Mouse (Mus musculus): ENCODE data around the gene Gemin5.

Gemin5 gene

DNA sequence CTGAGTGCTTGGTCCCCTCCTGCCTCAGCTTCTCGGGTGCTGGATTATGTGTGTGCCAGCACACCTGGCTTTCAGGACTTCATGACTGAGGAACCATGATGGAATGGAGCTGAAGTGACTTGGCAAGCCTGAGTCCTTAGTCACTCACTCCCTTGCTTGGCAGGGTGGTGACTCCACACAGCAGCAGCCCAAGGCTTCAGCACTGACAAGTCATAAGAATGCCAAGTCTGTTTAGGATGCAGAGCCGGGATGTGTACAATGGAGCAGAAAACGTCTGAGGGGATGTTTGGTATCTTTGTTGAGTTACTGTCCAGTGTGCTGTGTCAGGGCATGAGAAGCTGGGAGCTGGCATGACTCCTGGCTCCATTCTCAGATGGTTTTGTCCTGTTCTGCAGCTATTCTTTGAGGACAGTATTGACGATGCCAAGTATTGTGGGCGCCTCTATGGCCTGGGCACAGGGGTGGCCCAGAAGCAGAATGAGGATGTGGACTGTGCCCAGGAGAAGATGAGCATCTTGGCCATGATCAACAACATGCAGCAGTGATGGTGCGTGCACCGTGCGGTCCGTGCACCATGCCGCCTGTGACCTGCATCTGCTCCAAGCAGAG is 51.2 kb downstream of the Gemin5 start:
- DNase-seq (ENCODE audit: inconsistent age in 2 of 2, low spot score in 1 of 2) = peak in 1 of 2 experiments; percentile 69

DNA sequence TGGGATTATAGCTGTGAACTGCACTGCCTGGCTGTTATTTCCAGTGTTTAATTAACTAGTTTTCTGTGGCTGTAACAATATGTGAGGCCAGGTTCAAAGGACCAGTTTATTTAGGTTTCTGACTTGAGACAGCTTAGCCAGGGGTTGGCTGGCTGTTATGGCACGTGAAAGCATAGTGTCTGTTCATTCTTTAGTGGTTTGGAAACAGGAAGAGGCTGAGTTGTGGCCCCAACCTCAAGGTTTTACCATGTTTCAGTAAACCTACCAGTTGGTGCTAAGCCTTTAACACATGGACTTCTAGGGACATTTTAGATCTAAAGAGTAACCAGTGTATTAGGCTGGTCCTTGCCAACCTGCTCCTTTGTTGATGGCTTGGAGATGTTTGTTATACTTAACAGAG is 51.8 kb downstream of the Gemin5 start:
- no peak for DNase-seq (ENCODE audit: inconsistent age in 2 of 2, low spot score in 1 of 2)

DNA sequence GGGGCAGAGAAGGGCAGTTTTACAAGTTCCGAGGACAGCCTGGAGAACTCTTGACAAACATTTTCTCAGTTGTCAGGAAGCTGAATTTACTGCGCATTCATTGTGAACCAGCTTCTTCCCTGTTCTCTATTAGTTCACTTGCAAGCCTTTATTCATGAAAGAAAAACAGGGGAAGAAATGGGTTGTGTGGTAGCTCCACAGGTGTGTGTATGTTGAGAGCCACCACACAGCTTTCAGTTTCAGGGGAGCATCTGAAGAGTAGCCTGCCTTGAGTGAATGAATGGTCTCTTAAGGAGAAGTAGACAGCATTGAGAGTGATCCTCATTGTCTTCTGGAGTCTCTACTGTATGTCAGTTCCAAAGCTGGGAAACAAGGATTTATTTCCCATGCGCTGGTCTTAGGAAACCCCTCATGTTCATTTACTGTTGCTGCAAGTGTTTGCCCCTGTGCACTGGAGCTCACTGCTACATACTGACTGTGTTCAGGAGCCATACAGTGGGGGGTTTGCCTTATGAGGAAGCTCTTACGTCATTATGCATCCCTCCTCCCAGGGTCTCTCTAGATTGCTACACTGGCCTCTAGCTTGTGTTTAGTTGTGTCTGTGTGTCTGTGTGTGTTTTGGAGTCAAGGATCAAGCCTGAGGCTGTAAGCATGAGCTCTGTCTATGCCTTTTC is 60.5 kb downstream of the Gemin5 start:
- no peak for DNase-seq (ENCODE audit: inconsistent age in 2 of 2, low spot score in 1 of 2)

DNA sequence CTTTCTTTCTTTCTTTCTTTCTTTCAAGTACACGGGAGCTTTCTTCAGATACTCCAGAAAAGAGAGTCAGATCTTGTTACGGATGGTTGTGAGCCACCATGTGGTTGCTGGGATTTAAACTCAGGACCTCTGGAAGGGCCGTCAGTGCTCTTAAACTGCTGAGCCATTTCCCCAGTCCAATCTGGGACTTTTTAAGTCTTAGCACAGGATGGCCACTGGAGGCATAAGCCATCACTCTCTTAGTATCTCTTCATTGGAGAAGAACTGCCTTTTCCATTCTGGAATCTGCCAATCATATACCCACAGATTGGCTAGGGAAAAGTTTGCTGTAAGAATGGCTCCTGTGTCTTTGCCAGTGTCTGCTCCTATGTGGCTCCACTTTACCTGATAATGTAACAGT is 61.3 kb downstream of the Gemin5 start:
- DNase-seq (ENCODE audit: inconsistent age in 2 of 2, low spot score in 1 of 2) = no peak

DNA sequence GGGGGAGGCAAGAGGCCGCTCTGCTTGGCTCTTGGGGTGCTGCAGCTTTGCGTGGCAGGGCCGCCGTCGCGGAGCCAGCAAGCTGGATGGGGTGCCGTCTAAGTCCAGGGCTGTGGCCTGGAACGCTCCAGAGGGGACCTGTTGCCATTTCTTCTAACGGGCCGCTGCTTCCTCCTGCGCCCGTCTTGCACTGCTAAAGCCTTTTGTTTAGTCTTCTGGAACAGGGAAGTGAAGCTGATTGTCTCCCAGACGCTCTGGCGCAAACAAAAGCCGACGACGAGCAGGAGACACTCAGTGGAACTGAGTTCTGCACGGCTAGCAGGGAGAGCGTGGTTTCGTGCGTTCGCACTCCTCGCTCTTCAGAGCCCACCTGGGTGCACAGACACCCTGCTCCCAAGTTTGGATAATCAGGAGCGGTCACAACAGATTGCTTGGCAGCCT is 64.0 kb downstream of the Gemin5 start:
- DNase-seq (ENCODE audit: inconsistent age in 2 of 2, low spot score in 1 of 2) = no peak

DNA sequence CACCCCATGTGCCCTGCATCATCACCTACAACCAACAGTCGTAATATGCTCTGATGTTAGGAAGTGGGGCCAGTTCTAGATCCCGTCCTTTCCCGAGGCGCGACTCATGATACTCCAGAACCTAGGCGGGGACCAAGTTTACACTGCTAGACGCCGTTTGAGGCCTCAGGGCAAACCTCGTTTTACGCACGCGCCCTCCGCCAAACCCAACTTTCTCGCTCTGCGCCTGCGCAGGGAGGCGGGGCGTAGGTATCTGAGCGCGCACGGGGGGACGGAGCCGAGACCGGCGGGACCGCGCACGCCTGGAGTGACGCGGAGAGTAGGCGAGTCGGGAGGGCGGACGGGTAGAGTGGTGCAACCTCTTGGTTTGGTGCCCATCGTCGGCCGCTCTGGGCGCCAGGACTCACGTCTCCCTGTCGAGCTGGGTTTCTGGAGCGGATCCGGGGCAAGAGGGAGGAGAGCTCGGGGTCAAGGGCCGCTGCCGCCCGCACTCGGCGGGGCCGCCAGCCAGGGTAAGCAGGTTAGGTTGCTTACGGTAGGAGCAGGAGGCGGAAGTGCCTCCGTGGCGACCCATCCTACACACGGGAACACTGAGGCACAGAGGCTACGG is 64.5 kb downstream of the Gemin5 start, which contains the start of gene Cnot8:
Gene Cnot8 (plus strand): TSS at position 457 of the 610 bp plus-strand sequence.
- DNase-seq (ENCODE audit: inconsistent age in 2 of 2, low spot score in 1 of 2) = peak; percentile 100

DNA sequence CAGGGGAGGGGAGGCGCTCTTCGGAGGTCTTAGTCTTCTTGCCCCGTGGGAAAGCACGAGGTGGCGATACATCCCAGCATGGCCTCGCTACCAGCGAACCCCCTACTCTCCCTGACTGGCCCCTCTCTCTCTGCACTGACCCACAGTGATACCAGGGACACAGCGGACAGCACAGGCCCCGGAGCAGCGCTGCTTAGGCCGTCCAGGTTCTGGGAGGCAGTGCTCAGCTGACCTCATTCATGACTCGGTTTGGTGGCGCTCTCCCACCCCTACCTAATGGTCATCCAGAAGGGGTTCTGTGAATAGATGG is 65.0 kb downstream of the Gemin5 start:
- DNase-seq (ENCODE audit: inconsistent age in 2 of 2, low spot score in 1 of 2) = no peak

DNA sequence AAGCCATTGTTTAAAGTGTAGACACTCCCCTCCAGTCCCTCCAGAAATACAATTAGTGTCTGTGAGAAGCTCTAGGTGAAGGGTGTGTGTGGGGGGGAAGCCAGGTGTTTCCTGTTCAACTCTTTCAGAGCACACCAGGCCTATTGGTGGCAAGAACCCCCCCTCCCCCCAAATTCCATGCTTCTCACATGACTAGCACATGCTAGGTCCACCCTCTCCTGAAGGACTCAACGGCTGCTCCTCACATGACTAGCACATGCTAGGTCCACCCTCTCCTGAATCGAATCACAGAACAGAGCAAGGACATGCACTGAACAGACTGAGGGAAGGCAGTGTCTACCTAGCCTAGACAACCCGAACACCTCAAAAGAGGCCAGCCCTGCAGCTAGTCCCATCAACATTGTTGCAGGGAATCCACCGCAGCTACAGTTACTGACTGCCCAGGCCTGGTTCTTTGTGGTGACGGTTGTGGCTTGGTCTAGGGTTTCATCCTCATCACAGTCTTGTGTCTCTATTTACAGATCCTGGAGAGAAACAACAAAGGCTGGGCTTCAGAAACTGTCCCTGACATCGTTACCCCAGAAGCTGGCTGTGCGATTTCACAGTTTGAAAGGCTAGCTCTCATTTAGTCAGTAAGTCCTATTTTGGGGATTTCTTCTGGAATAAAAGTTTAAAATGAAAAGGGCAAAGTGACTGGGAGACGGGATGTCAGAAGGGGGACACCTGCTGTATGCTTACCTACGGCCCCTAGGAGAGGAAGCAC is 65.6 kb downstream of the Gemin5 start:
- DNase-seq (ENCODE audit: inconsistent age in 2 of 2, low spot score in 1 of 2) = no peak

DNA sequence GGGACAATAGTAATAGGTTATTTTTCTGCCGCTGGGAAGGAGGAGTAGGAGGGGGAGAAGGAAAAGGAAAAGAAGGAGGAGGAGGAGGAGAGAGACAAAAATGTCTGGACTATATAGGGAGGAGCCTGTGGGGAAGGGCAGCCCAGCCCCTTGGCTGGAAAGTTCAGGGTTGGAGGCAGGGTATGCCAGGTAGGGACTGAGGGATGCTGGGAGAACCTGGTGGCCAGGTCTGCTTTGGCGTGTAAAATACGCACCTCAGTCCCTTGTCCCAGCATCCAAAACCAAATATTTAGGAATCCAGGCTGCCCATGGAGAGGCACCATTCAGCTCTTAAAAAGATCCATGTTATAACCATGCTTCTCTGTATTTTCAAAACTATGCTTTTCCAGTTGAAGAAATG is 66.2 kb downstream of the Gemin5 start:
- no peak for DNase-seq (ENCODE audit: inconsistent age in 2 of 2, low spot score in 1 of 2)

DNA sequence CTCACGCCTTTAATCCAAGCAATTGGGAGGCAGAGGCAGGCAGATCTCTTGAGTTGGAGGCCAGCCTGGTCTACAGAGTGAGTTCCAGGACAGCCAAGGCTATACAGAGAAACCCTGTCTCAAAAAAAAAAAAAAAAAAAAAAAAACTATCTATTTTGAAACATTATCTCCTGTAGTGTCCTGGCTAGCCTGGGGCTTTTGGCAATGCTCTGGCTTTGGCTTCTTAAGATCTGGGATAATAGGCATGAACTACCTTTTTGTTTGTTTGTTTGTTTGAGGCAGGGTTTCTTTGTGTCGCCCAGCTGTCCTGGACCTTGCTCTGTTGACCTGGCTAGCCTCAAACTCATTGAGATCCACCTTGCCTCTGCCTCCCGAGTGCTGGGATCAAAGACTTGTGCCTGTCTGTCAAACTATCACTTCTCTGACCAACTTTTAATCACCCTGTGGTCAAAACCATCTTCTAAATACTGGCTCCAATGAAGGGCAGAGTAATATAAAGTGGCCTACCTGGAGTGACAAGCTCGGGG is 67.1 kb downstream of the Gemin5 start:
- DNase-seq (ENCODE audit: inconsistent age in 2 of 2, low spot score in 1 of 2) = no peak

DNA sequence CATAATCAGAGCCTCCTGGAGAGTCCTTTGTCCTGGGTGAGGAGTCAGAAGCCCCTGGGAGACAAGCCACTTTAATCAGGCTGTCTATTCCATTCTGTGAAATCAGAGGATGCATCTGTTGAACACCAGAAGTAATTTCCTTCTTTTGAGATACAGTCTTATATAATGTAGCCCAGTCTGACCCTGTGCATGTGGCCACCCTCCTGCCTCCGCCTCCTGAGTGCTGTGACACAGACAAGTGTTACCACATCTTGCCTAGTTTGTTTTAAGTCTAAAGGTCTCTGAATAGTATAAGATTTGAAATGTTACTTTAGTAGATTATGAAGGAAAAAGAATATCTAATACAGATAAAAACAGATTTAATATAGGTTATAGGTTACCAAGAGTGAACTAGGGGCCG is 68.3 kb downstream of the Gemin5 start:
- no peak for DNase-seq (ENCODE audit: inconsistent age in 2 of 2, low spot score in 1 of 2)

DNA sequence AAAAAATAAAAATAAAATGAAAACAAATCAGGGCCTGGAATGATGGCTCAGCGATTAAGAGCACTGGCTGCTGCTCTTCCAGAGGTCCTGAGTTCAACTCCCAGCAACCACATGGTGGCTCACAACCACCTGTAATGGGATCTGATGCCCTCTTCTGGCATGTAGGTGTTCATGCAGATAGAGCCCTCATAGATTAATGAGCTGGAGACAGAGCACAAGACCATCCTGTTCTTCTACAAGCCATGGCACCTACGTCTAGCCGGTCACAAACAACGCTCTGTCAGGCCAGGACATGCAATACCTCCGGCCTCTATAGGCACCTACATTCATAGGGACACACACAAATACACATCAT is 70.0 kb downstream of the Gemin5 start:
- DNase-seq (ENCODE audit: inconsistent age in 2 of 2, low spot score in 1 of 2) = peak in 1 of 2 experiments; percentile 48

DNA sequence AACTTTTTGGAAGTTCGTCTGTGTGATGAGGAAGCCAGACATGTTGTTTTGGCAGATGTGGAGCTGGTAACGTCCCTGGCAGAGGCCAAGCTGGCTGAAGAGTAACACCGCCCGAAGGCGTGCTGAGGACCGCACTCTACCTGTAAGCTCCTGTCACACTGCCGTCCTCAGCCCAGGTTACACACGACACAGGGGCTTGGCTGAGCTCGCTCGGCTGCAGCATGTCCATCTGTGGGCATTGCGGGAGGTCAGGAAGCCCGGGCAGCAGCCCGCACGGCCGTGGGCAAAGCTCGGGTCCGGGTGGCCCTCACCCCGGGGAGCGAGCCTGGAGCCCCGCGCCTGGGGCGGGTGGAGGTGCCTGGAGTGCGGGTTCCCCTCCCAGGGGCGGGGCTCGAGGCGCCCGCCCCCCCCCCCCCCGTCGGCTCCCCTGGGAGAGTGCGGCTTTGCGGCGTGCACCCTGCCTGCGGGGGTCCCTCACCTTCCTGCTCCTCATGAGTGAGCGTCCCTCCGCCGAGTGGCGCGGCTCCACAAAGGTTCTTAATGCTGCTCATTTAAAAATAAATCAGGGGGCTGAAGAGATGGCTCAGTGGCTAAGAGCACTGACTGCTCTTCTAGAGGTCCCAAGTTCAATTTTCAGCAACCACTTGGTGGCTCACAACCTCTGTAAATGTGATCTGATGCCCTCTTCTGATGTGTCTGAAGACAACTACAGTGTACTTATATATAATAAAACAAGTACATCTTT is 70.5 kb downstream of the Gemin5 start:
- peak; percentile 34 to 71 for DNase-seq (ENCODE audit: inconsistent age in 2 of 2, low spot score in 1 of 2)

DNA sequence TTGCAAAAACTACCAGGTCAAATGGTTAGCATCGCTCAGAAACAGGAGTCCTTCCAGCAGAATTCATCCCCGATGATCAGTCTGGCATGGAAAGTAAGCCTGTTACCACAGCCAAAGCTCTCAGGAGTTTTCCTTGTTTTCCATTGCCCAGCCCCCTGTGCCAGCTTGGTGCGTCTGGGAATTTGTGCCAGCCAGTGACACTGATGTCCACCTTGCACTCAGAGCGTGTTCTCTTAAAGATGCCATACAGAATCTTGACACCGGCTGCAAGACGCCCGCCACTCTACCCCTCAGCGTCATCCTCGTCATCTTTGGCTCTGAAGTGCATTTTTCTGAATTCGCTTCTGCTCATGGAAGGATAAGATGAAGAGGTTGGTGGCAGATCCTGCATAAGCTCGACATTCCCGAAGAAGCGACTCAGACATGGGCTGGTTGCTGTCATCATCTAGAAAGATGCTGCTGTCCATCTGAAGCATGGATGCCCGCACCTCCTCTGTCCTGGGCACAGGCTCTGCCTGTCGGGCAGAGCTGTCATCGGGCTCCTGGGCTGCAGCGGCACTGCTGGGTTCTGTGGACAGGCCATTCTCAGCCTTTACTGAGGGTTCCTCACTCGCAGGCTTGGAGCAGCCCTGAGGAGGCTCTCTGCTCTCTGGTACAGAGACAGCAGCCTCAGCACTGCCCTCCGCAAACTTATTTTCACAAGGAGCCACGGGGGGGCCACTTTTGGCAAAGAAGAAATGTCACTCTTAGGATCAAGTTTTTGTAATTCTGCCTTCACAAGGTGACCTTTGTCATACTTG is 71.3 kb downstream of the Gemin5 start:
- no peak for DNase-seq (ENCODE audit: inconsistent age in 2 of 2, low spot score in 1 of 2)

DNA sequence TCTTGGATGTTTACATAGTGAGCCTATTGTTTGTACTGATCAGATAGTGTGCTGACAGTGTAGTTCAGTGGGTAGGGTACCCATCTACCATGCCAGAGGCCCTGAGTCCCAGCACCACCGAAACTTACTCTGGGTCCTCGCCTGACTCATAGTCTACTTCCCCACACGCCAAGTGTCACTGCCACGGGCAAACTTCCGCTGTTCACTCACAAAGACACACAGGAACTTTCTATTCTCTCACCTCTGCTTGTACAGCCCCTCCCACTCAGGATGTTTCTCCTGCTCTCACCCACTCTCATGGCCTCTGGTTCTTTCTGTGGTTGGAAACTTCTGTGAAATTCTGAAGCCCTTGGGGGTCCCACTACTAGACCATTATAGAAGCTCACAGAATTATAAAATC is 72.2 kb downstream of the Gemin5 start:
- no peak for DNase-seq (ENCODE audit: inconsistent age in 2 of 2, low spot score in 1 of 2)

DNA sequence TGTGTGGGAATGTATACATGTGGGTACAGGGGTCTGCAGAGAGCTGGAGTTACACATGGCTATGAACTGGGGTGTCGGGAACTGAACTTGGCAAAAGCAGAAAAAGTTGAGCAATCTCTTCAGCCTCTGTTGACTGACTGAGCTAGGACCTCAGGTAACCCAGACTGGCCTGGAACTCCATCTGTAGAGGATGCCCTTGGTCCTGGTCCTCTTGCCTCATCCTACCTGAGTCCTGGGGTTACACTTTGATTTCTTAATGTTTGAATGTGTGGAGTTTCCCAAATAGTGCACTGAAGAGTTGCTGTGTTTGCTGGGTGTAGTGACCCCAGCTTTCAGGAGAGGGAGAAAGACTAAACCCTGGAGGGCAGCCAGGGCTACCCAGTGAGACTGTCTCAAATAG is 72.8 kb downstream of the Gemin5 start:
- no peak for DNase-seq (ENCODE audit: inconsistent age in 2 of 2, low spot score in 1 of 2)

DNA sequence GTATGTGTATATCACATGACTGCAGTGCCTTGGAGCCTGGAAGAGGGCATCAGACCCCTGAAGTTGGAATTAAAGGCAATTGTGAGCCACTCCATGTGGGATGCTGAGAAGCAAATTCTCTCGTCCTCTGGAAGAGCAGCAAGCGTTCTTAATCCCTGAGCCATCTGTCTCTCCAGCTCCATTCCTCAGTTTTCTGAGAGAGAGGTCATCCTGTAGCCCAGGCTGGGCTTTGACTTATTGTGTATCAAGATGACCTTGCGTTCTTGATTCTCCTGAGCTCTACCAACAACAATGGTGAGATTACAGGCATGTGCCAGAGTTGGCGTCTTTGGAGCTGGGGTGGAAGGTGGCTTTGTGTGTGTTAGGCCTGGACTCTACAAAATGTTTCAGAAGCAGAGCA is 73.6 kb downstream of the Gemin5 start:
- no peak for DNase-seq (ENCODE audit: inconsistent age in 2 of 2, low spot score in 1 of 2)

DNA sequence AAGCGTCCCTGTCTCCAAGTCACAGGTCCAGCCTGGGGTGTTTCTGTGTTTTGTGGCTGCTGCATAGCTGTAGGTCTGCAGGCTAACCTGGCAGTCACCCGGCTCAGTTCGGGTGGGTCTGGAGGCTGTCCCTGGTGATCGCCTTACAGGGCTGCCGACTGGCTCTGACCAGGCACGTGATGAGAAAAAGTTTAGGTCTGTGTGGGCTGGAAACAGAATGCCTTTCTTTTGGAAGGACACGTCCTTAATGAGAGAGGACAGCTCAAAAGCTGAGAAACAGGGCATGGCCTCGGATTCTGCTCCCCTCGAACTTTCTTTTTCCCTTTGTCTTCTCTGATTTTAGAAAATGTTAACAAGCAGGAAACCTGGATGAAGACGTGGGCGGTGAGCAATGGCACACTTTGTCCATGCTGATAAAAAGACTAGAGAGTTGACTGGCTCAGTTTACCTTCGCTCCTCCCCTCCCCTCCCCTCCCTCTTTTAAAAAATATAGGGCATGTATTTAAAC is 75.3 kb downstream of the Gemin5 start, which contains the start of gene Gm12248:
Gene Gm12248 (minus strand): TSS at position 114 of the 508 bp plus-strand sequence.
- DNase-seq (ENCODE audit: inconsistent age in 2 of 2, low spot score in 1 of 2) = peak; percentile 67 to 80

DNA sequence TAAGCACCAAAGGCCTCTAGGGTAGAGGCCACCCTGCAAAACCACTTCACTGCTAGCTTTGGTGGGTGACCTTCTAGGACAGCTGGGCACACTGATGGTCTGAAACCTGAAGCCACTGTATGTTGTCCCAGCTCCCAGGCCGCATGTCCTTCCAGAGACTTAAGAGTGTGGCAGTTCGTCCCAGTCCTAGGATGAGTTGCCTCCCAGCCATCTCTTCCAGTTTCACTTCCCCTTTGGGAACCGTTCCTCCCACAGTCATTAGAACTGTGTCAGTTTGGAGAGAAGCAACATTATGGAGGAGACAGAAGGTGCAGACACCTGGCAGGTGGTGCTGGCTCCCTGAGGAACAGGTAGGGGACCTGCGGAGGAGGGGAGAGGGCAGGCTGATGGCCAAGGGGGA is 75.8 kb downstream of the Gemin5 start:
- no peak for DNase-seq (ENCODE audit: inconsistent age in 2 of 2, low spot score in 1 of 2)

DNA sequence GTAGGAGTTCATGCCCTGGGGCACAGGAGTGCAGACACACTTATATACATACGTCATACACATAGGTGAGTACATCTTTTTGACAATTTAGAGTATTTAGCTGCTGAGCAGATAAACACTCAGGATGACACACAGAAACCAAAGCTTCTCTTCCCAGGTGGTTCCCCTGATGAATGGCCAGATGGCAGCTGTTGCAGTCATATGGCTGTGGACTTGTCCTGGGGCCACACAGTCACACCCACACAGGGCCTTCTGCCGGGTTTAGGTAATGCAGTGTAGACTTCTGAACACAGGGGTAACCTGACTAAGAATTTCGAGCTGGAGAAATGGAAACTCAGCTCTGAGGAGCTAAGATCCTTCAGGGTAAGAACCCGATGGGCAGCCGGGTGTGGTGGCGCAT is 86.6 kb downstream of the Gemin5 start:
- DNase-seq (ENCODE audit: inconsistent age in 2 of 2, low spot score in 1 of 2) = no peak

All from adrenal gland, adult (tissue).